Mouse (Mus musculus): ENCODE measurements around the gene Tmem98. TPM values are rescaled to one million over a fixed set of nuclear protein-coding genes. Genes with fewer than 3 reads are reported as not detected.
A peak's percentile ranks its signal among the peaks of the same experiment; 100 is the strongest.

Gene Tmem98
- total RNA-seq, 2 experiments from 2014 or later, result 4.8 to 5.8 TPM

GRCm38 (mm10) chr11:80794290-80794689 lies 15.7 kb upstream of the Tmem98 start:
- Histone ChIP-seq H3K27ac (no peak overlapping the region), H3K4me3 (no peak overlapping the region)
- intact Hi-C loops (cut with DNase I), result no loop called here
- no peak for DNase-seq (ENCODE audit: extremely low spot score in 1 of 2, low spot score in 2 of 2)
- no peak for TF ChIP-seq CTCF (IDR thresholded peaks at IDR 0.05)

- intact Hi-C loops (cut with DNase I), result no loop called here
Observed at GRCm38 (mm10) chr11:80795431-80795830, 14.5 kb upstream of the Tmem98 start.

GRCm38 (mm10) chr11:80799979-80800378 lies 10.0 kb upstream of the Tmem98 start:
- peak; percentile 20 for TF ChIP-seq CTCF (IDR thresholded peaks at IDR 0.05)
- intact Hi-C loops (cut with DNase I), result no loop called here
- Histone ChIP-seq H3K4me3 (no peak overlapping the region), H3K27ac (no peak overlapping the region)
- no peak for DNase-seq (ENCODE audit: extremely low spot score in 1 of 2, low spot score in 2 of 2)

More at GRCm38 (mm10) chr11:80795431-80795830, 14.5 kb upstream of the Tmem98 start:
- Histone ChIP-seq H3K27ac (no peak overlapping the region), H3K4me3 (no peak overlapping the region)
- no peak for DNase-seq (ENCODE audit: extremely low spot score in 1 of 2, low spot score in 2 of 2)
- TF ChIP-seq CTCF (IDR thresholded peaks at IDR 0.05), result no peak

GRCm38 (mm10) chr11:80802706-80803105 lies 7.3 kb upstream of the Tmem98 start:
- intact Hi-C loops (cut with DNase I), result no loop called here
- Histone ChIP-seq H3K27ac (no peak overlapping the region), H3K4me3 (no peak overlapping the region)
- no peak for TF ChIP-seq CTCF (IDR thresholded peaks at IDR 0.05)
- no peak for DNase-seq (ENCODE audit: extremely low spot score in 1 of 2, low spot score in 2 of 2)

- H3K4me3 ChIP-seq, result no peak overlapping the region
- intact Hi-C loops (cut with DNase I), result no loop called here
- no peak; the same call in 1 of the 2 replicates for TF ChIP-seq CTCF (IDR thresholded peaks at IDR 0.05)
- no peak overlapping the region for H3K27ac ChIP-seq
- no peak for DNase-seq (ENCODE audit: extremely low spot score in 1 of 2, low spot score in 2 of 2)
Observed at GRCm38 (mm10) chr11:80808551-80809070, 1.4 kb upstream of the Tmem98 start.

GRCm38 (mm10) chr11:80809666-80809992 lies 346 bp upstream of the Tmem98 start:
- DNase-seq (ENCODE audit: extremely low spot score in 1 of 2, low spot score in 2 of 2), result no peak
- peak overlapping the region; percentile 44; the same call in 1 of the 2 replicates for H3K4me3 ChIP-seq
- TF ChIP-seq CTCF (IDR thresholded peaks at IDR 0.05), result no peak
- peak overlapping the region; percentile 53 for H3K27ac ChIP-seq
- intact Hi-C loops (cut with DNase I), result no loop called here

GRCm38 (mm10) chr11:80811156-80811555 lies 1.2 kb downstream of the Tmem98 start:
- DNase-seq (ENCODE audit: extremely low spot score in 1 of 2, low spot score in 2 of 2), result no peak
- Histone ChIP-seq H3K27ac (no peak overlapping the region), H3K4me3 (peak overlapping the region; percentile 44)
- no peak for TF ChIP-seq CTCF (IDR thresholded peaks at IDR 0.05)
- intact Hi-C loops (cut with DNase I), result no loop called here

GRCm38 (mm10) chr11:80815354-80815753 lies 5.4 kb downstream of the Tmem98 start:
- Histone ChIP-seq H3K27ac (no peak overlapping the region), H3K4me3 (no peak overlapping the region)
- intact Hi-C loops (cut with DNase I), result no loop called here
- TF ChIP-seq CTCF (IDR thresholded peaks at IDR 0.05), result no peak
- no peak for DNase-seq (ENCODE audit: extremely low spot score in 1 of 2, low spot score in 2 of 2)

- DNase-seq (ENCODE audit: extremely low spot score in 1 of 2, low spot score in 2 of 2), result peak; percentile 49 to 65
- no peak overlapping the region for H3K4me3 ChIP-seq
- intact Hi-C loops (cut with DNase I), result loop anchor here (1.0 to 2.0 kb wide), 2 partner anchors 39 to 122 kb away; no protein-coding TSS in a partner anchor
- peak; percentile 94 for TF ChIP-seq CTCF (IDR thresholded peaks at IDR 0.05)
- H3K27ac ChIP-seq, result no peak overlapping the region
Observed at GRCm38 (mm10) chr11:80818060-80818697, 8.2 kb downstream of the Tmem98 start.

GRCm38 (mm10) chr11:80820085-80820484 lies 10.1 kb downstream of the Tmem98 start:
- H3K4me3 ChIP-seq, result no peak overlapping the region
- DNase-seq (ENCODE audit: extremely low spot score in 1 of 2, low spot score in 2 of 2), result no peak
- no peak for TF ChIP-seq CTCF (IDR thresholded peaks at IDR 0.05)
- intact Hi-C loops (cut with DNase I), result loop anchor here (10.0 kb wide), 2 partner anchors 715 to 765 kb away; no protein-coding TSS in a partner anchor
- H3K27ac ChIP-seq, result no peak overlapping the region

GRCm38 (mm10) chr11:80821296-80821695 lies 11.3 kb downstream of the Tmem98 start:
- no peak overlapping the region for H3K27ac ChIP-seq
- peak; percentile 24 to 44 for DNase-seq (ENCODE audit: extremely low spot score in 1 of 2, low spot score in 2 of 2)
- peak; percentile 58 for TF ChIP-seq CTCF (IDR thresholded peaks at IDR 0.05)
- intact Hi-C loops (cut with DNase I), result loop anchor here (10.0 kb wide), 2 partner anchors 714 to 764 kb away; no protein-coding TSS in a partner anchor
- no peak overlapping the region for H3K4me3 ChIP-seq

GRCm38 (mm10) chr11:80821794-80822193 lies 11.8 kb downstream of the Tmem98 start:
- intact Hi-C loops (cut with DNase I), result loop anchor here (10.0 kb wide), 2 partner anchors 713 to 763 kb away; no protein-coding TSS in a partner anchor
- Histone ChIP-seq H3K4me3 (no peak overlapping the region), H3K27ac (no peak overlapping the region)
- TF ChIP-seq CTCF (IDR thresholded peaks at IDR 0.05), result no peak; the same call in 1 of the 2 replicates
- no peak for DNase-seq (ENCODE audit: extremely low spot score in 1 of 2, low spot score in 2 of 2)

All from left cerebral cortex, adult 2 months (tissue).